Mouse (Mus musculus): ENCODE results near the gene Ccp110.

Ccp110 gene

GRCm38 (mm10) chr7:118712228-118713173 is at the start of gene Ccp110:
TSS of gene Ccp110 (plus strand) at chr7:118712552.
- peak; percentile 85 for DNase-seq

DNA sequence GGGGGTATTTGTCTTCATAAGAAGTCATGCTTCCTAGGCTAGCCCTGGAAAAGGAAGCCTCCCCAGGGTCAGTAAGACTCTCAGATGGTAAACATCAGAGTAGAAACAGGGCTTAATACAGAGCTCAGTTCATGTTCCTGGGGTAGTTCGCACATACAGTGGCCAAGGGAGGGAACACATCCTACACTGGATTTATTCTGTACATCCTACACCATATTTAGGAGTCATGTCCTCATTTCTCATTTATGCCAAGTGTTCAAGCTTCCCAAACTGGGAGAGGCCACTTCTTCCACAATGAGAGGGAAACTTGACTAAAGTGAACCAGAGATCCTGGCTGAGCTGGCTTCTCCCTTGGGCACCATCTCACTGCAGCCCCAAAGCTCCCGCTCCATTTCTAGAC is 44.6 kb upstream of the Ccp110 start:
- DNase-seq, result no peak

DNA sequence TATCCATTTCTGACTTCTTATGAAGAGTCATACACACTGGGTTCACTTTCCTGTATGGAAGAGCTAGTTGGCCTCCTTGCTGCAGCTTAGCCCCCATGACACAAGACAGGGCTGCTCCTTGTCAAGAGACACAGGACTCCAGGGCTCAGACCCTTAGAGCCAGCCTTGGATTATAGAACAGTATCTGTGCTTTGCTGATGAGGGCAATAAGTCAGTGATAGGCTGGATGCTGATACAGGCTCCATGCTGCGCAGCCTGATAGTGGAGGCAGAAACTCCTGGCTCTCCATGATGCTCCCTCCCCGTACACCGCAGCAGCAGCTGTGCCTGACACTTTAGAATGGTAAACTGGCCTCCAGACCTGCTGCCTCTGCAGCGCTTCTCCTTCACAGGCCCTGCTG is 42.2 kb upstream of the Ccp110 start:
- no peak for DNase-seq

- DNase-seq, result no peak
Measured at GRCm38 (mm10) chr7:118676826-118677225, 35.5 kb upstream of the Ccp110 start.

DNA sequence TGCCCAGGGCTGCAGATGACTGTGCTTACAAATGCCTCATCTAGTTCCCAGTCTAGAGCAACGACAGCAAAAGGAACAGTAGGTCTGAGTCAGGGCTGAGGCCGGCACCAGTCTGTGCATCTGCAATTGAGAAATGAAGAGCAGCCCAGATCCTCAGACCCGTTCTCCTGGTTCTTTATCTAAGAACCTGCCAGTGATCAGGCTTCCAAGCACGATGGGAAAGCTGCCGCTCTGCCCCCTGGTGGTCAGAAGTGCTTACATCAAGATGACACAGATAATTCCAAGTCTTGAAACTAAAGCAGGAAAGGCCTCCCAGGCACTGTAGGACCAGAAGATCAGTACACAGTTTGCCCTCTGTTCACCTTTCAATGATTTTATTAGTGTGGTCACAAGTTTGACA is 24.2 kb upstream of the Ccp110 start:
- peak; percentile 96 for DNase-seq

- no peak for DNase-seq
Measured at GRCm38 (mm10) chr7:118689088-118689487, 23.3 kb upstream of the Ccp110 start.

- no peak for DNase-seq
Measured at GRCm38 (mm10) chr7:118691287-118691686, 21.1 kb upstream of the Ccp110 start.

DNA sequence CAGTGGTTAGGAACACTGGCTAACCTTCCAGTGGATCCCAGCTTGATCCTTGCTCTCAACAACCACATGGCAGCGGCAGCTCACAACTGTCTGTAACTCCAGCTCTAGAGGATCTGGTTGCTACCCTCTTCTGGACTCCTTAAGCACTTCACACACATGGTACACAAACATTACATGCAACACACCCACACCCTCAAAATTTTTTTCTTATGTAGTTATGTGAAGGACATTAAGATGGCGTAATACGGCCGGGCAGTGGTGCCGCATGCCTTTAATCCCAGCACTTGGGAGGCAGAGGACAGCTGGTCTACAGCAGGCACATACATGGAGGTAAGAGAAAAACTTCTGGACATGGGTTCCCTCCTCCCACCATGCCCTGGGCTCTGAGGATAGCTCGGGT is 16.2 kb upstream of the Ccp110 start:
- DNase-seq, result no peak

GRCm38 (mm10) chr7:118697168-118697567 is 15.2 kb upstream of the Ccp110 start:
- DNase-seq, result no peak

- no peak for DNase-seq
Measured at GRCm38 (mm10) chr7:118698882-118699281, 13.5 kb upstream of the Ccp110 start.

GRCm38 (mm10) chr7:118703144-118703561 is 9.2 kb upstream of the Ccp110 start:
- no peak for DNase-seq

DNA sequence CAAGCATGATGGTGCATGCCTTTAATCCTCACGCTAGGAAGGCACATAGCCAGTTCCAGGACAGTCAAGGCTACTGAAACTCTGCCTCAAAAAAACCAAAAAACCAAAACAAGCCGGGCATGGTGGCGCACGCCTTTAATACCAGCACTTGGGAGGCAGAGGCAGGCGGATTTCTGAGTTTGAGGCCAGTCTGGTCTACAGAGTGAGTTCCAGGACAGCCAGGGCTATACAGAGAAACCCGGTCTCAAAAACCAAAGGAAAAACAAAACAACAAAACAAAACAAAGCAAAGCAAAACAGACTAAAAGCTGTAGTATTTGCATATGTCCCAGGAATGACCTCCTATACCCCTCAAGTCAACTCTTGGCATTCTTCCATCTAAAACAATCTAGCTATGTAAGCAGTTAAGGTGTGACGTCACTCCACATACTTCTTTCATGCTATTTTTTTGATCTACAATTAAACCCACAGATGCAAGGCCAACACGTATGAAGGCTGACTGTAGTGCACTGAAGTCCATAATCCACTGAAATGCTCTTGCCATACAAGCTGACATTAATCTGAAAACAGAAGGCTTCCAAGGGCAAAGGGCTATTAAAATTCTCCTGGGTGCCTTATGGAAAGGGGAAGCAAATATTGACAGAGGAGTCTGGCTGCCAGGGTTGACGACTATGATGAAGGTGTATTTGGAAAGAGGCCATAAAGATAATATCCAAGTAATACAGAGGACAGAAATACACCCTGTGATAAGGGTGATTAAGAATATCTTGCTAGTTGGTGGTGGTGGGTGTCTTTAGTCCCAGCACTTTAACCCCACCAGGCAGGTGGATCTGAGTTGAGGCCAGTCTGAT is 8.1 kb upstream of the Ccp110 start:
- DNase-seq, result no peak

GRCm38 (mm10) chr7:118705101-118705961 is 7.0 kb upstream of the Ccp110 start, which contains the start of gene Gde1:
TSS of gene Gde1 (minus strand) at chr7:118705778.
- peak; percentile 89 for DNase-seq

DNA sequence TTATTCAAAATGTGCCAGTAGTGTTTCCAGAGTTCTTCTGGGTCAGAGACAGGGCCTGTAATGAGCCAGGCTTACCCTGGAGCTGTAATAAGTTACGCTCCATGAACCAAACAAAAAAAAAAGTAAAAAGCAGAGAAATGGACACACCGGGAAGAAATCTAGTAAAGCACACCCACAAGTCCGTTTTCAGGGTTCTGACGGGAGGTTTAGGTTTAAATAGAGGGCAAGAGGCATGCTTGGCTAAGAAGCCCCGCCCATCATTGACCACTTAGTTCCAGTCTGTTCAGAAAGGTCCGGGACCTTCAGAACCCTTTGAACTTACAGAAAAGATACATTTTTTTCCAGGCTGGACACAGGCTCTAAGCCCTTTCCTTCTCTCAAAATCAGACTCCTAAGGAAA is 6.3 kb upstream of the Ccp110 start:
- DNase-seq, result no peak

- no peak for DNase-seq
Measured at GRCm38 (mm10) chr7:118706488-118706887, 5.9 kb upstream of the Ccp110 start.

DNA sequence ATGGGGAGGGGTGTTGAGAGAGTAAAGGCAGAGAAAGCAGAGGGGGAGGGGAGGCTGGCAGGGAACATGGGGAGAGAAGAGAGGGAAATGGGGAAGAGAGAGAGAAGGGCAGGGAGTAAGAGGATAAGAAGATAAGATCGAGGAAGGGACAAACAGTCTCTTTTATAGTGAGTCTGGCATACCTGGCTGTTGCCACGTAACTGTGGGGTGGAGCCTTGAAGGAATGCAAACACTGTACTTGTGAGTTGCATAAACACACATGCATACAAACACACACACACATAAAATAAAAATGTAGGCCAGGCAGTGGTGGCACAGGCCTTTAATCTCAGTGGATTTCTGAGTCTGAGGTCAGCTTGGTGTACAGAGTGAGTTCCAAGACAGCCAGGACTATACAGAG is 5.1 kb upstream of the Ccp110 start:
- no peak for DNase-seq

DNA sequence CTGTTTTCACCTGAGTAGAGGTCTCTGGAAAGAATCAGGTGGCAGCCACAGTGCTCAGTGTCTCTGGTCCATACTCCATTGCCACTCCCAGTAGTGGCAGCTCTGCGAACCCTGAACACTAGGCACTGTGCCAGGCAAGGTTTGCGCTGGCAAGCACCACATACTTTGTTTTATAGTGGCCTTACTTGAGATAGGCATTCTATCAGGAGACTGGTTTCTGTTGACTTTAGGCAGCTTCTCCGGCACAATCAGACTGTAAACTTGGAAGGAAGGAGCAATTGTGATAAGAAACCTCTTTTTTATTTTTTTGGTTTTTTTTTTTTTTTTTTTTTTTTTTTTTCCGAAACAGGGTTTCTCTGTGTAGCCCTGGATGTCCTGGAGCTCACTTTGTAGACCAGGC is 4.3 kb upstream of the Ccp110 start:
- no peak for DNase-seq

DNA sequence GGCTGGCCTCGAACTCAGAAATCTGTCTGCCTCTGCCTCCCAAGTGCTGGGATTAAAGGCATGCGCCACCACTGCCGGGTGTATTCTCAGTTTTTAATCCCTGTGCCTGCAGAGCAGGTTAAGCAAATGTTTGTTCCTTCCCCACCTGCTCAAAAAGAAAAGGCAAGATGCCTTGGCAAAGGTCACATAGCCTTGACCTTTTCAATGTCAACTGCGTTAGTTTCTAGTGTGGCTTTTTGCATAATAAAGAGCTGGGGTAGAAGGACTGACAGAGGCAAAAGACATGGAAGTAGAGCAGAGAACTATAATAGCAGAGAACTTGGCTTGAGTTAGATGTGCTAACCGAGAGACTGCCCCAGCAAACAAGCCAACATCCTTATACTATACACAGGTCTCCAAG is 1.6 kb upstream of the Ccp110 start:
- no peak for DNase-seq

DNA sequence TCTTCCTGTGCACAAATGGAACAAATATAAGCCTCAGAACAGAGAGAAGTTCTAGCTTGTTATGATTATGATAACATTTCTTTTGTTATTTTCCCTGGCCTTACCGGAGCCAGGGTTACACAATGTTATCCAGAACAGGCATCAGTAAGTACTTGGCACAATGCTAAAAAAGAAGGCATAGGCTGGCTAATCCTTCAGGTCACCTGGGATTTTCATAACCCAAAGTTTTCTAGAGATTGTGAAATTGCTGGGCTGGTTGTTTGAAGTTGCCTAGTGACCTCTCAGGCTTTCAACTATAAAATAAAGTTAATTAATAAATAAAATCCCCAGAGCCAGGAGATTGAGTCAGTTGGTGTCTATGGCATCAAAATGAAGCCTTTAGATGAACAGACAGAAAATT is 2.5 kb downstream of the Ccp110 start:
- no peak for DNase-seq

DNA sequence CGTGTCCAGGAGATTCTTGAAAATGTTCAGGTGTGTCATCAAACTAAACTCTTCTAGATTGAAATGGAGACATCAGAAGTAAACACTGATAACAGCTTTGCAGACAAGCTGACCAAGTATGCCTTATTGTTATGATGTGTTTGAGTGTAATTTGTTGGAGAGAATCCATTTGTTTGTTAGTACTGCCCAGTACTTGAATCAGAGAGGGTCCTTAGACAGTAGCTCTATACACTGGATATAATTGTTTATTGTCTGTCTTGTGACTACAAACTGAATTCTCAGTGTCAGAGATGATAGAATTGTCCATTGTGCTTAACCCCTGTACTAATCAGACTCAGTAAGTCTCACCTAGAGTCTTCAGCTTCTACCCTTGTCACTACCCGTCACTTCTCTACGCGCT is 5.7 kb downstream of the Ccp110 start:
- no peak for DNase-seq

DNA sequence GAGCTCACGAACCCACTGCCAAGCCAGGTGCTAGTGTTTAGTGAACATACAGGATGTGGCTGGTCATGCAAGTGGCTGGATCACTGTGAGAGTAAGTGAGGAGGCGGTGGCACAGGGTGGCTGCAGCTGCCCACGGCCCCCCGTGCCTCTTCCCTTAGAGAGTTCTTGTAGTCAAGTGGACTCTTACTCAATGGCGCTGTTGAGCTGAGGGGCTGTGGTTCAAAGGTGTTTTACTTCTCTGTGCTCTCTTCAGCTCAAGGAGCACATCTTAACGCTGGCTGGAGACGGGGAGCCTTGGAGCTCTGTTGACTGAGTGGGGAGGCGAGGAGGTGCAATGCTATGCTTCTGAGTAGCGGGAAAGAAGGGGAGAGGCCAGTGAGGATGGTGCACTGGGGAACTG is 11.6 kb downstream of the Ccp110 start:
- no peak for DNase-seq

- no peak for DNase-seq
Measured at GRCm38 (mm10) chr7:118725459-118725858, 13.1 kb downstream of the Ccp110 start.
